Mouse (Mus musculus) spleen, embryonic (tissue): Measurements from ENCODE around the gene Cd9.

Experiments
- CTCF ChIA-PET: fragments of 350-600 bp; sonication (Branson Sonifier 250); formaldehyde crosslinking; loops from one replicate; lab custom pipeline; 2022; lab: Charles Lee

Cd9 gene

GRCm38 (mm10) chr6:125445381-125445780, 49.2 kb downstream of the Cd9 start:
- CTCF ChIA-PET: no interaction called here

GRCm38 (mm10) chr6:125442591-125442990, 52.0 kb downstream of the Cd9 start:
- CTCF ChIA-PET: interaction anchor here (1.1 kb wide), 1 partner anchor 19 kb away, joined by 3 read pairs; no protein-coding TSS in a partner anchor

GRCm38 (mm10) chr6:125436753-125437152, 57.8 kb downstream of the Cd9 start:
- CTCF ChIA-PET: no interaction called here

GRCm38 (mm10) chr6:125434735-125435518, 59.7 kb downstream of the Cd9 start:
- CTCF ChIA-PET: interaction anchor here (0.6 kb wide), 1 partner anchor 9 kb away, joined by 3 read pairs; no protein-coding TSS in a partner anchor

- CTCF ChIA-PET: no interaction called here
These were observed 60.7 kb downstream of the Cd9 start for GRCm38 (mm10) chr6:125433704-125434447.

- CTCF ChIA-PET: no interaction called here
These were observed 61.3 kb downstream of the Cd9 start for GRCm38 (mm10) chr6:125433257-125433656.

- CTCF ChIA-PET: interaction anchor here (0.7 kb wide), 1 partner anchor 14 kb away, joined by 3 read pairs; no protein-coding TSS in a partner anchor
These were observed 62.1 kb downstream of the Cd9 start for GRCm38 (mm10) chr6:125432522-125432921.

- CTCF ChIA-PET: interaction anchor here (0.7 kb wide), 1 partner anchor 12 kb away, joined by 5 read pairs; no protein-coding TSS in a partner anchor
These were observed 63.6 kb downstream of the Cd9 start for GRCm38 (mm10) chr6:125430982-125431381.

DNA sequence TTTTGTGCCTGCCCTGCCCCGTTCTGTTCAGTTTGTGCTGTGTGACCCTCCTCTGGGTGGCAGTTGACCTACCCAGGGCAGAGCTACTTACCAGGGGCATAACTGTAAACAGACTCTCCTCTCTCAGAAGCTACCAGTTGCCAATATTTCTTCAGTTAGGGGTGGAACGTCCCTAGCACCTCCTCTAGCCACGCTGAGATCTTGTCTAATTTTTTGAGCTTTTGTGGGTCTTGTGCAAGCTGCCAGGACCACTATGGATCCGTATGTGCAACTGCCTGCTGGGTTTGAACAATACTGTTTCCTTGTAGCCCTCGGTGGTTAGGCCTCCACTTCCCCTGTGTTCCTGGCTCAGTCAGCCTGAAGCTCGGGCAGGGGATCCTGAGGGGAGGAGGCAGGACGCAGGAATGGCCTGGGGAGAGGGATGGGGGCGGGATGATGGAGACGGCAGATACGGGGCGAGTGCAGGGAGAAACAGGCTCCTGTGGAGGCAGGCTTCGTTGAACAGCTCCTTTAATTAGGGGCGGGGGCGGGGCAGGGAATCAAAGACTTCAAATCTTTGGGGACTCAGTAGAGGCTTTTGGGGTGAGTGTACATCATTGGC, 64.1 kb downstream of the Cd9 start:
- CTCF ChIA-PET: interaction anchor here (0.7 kb wide), 1 partner anchor 11 kb away, joined by 5 read pairs; no protein-coding TSS in a partner anchor

GRCm38 (mm10) chr6:125429741-125430140, 64.8 kb downstream of the Cd9 start:
- CTCF ChIA-PET: no interaction called here

GRCm38 (mm10) chr6:125426383-125427360, 67.9 kb downstream of the Cd9 start:
- CTCF ChIA-PET: interaction anchor here (0.8 to 1.7 kb wide), 4 partner anchors 41 to 174 kb away, joined by 3 to 8 read pairs (median 5); no protein-coding TSS in a partner anchor

DNA sequence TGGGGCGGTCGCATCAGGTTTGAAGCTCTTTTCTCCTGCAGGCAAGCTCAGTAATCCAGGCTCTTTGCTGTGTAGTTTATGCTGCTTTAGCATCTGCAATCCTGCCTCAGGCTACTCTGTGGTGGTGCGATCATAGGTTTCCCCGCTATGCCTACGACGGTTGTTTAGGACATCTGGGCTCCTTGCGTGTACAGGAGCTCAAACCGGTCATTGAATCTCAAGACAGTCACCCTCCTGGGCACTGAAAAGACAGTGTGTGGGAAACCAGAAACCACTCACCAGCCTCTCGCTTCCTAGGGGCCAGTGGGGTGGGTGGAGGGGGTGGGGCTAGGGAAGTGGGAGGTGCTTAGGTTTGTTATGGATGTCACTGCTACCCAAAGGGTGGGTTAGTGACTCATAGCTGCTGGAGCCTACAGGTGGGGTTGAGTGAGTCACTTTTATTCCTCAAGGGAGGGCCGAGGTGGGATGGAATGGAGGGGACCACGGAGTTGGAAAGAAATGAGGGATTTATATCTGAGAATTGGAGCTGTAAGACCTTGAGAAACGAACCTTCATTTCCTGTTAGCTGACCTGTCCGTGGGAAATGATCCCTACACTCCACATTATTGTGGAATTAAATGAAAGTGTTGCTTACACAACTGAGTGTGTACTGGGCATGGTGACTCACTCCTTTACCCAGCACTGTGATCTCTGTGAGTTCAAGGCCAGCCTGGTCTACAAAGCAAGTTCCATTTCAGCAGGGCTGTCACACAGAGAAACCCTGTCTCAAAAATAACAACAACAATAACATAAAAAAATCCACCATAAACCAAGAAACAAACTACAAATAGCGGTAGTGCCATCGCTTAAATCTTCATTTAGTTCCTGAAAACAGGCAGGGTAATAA, 69.1 kb downstream of the Cd9 start:
- CTCF ChIA-PET: interaction anchor here (0.6 to 1.0 kb wide), 5 partner anchors 9 to 1766 kb away, joined by 3 to 4 read pairs (median 3); no protein-coding TSS in a partner anchor

- CTCF ChIA-PET: interaction anchor here (0.6 to 1.2 kb wide), 4 partner anchors 18 to 254 kb away, joined by 3 read pairs; no protein-coding TSS in a partner anchor
These were observed 70.4 kb downstream of the Cd9 start for GRCm38 (mm10) chr6:125424156-125424555.

GRCm38 (mm10) chr6:125423507-125423906, 71.1 kb downstream of the Cd9 start:
- CTCF ChIA-PET: interaction anchor here (0.7 to 1.2 kb wide), 2 partner anchors 18 to 179 kb away, joined by 3 read pairs; no protein-coding TSS in a partner anchor

GRCm38 (mm10) chr6:125423099-125423498, 71.5 kb downstream of the Cd9 start:
- CTCF ChIA-PET: no interaction called here

GRCm38 (mm10) chr6:125422051-125422822, 72.4 kb downstream of the Cd9 start:
- CTCF ChIA-PET: interaction anchor here (0.7 kb wide), 1 partner anchor 592 kb away, joined by 3 read pairs; no protein-coding TSS in a partner anchor

DNA sequence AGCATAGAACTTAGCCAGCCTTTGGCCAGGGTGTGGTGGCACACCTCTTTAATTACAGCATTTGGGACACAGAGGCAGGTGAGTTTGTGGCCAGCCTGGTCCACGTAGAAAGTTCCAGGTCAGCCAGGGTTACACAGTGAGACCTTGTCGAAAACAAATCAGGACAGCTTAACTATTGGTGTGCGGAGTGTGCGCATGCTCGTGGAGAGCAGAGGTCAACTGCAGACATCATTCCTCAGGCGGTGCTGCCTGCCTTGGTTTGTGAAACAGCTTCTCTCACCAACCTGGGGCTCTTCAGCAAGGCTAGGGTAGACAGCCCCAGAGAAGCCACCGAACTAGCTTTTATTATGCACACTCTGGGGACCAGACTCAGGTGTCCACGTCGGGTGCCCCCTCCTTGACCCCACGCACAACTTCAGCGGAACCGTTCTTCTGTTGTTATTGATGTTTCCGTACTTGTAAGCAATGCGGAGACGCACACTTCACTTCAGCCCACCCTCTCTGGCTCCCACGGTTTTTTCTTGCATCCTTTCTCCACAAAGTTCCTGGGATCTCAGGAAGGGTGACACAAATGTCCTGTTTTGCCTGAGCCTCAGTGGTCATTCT, 74.0 kb downstream of the Cd9 start:
- CTCF ChIA-PET: interaction anchor here (0.6 kb wide), 1 partner anchor 40 kb away, joined by 3 read pairs; no protein-coding TSS in a partner anchor

GRCm38 (mm10) chr6:125418744-125419143, 75.8 kb downstream of the Cd9 start:
- CTCF ChIA-PET: interaction anchor here (0.6 to 1.5 kb wide), 7 partner anchors 12 to 194 kb away, joined by 3 to 8 read pairs (median 4); partner anchors contain the start of gene Cd9
